Mouse (Mus musculus) ES-E14 (cell line): ENCODE results near the gene B4galnt3.
"Not testable (repeated sequence)": the region's sequence is repeated elsewhere in the genome, so short reads cannot be mapped to it uniquely, and the experiment has no call there.

Experiments
- CHD2 ChIP-seq: IDR thresholded peaks from 2 replicates; pipeline ENCODE4 v1.6.1; 2014; ENCODE audit warnings: mild to moderate bottlenecking, low read depth, low read length, inconsistent platforms
- ZC3H11A ChIP-seq: IDR thresholded peaks from 2 replicates; pipeline ENCODE4 v1.6.1; 2012; ENCODE audit warnings: low read depth, mild to moderate bottlenecking, inconsistent platforms, low read length, borderline replicate concordance

DNA sequence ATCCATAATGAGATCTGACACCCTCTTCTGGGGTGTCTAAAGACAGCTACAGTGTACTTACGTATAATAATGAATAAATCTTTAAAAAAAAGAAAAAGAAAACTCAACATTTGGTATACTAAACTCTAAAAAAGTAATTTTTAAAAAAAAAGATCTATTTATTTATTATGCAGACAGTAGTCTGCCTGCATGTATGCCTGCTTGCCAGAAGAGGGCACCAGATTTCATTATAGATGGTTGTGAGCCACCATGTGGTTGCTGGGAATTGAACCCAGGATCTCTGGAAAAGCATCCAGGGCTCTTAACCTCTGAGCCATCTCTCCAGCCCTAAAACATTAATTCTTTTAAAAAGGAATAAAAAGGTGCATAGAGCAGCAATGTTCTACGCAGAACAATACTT is 2.2 kb upstream of the B4galnt3 start:
- not testable (repeated sequence) for TF ChIP-seq ZC3H11A, CHD2
